Mouse (Mus musculus): ENCODE measurements around the gene Igfbp2. TPM values are rescaled to one million over a fixed set of nuclear protein-coding genes. Genes with fewer than 3 reads are reported as not detected.
A peak's percentile ranks its signal among the peaks of the same experiment; 100 is the strongest.

Igfbp2 gene
- total and polyA plus RNA-seq, 2 experiments from 2014 or later: 10.2 to 140 TPM

DNA sequence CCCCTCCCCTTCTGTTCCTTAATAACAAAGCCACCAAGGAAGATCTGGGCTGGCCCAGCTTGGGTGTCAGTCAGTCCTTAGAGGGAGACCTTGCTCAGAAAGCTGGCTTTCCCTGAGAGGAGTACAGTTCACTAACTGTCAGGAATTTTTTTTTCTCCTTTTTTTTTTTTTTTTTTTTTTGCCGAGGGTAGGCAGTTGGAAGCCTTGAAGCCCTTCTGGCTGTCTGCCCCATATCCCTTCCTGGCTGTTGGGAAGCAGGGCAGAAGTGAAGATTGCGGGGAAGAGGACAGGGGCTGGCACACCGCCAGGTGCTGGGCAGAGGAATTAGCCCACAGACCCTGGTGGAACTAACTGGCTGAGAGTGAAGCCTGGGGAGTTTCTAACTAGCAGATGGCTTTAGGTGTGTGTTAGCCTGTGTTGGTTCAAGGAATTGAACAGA lies 8.4 kb downstream of the Igfbp2 start:
- Histone ChIP-seq H3K27ac (ENCODE audit: low read depth) (no peak overlapping the region), H3K4me2 (ENCODE audit: low read depth, low read length) (no peak overlapping the region), H3K27me3 (ENCODE audit: control insufficient read depth, insufficient read depth, low read length) (0 out of 2 replicates have a peak, but pooled peaks cover 2% of the 10 kb centered on the region), H3K4me1 (ENCODE audit: control insufficient read depth, insufficient read depth) (0 out of 2 replicates have a peak, but pooled peaks cover 4% of the 10 kb centered on the region), H3K36me3 (replicated peaks; ENCODE audit: control insufficient read depth, insufficient read depth, low read length) (no peaks in the 10 kb centered on the region), H3K9me3 (replicated peaks; ENCODE audit: control insufficient read depth, low read length) (no peaks in the 10 kb centered on the region), H3K4me3 (ENCODE audit: low read depth, low read length) (no peak overlapping the region), H3K9ac (replicated peaks; ENCODE audit: low read depth, low read length) (no peak overlapping the region; the same call in 1 of the 2 replicates)
- DNase-seq (ENCODE audit: low spot score) (no peak), ATAC-seq (ENCODE audit: insufficient read depth, low read depth) (no peak)
- TF ChIP-seq CTCF (IDR thresholded peaks at IDR 0.05; ENCODE audit: low read depth) (no peak), EP300 (IDR thresholded peaks at IDR 0.05; ENCODE audit: low read depth) (no peak)
- 24% methylated on average over 3 of the region's 3 CpGs for whole genome bisulfite sequencing

DNA sequence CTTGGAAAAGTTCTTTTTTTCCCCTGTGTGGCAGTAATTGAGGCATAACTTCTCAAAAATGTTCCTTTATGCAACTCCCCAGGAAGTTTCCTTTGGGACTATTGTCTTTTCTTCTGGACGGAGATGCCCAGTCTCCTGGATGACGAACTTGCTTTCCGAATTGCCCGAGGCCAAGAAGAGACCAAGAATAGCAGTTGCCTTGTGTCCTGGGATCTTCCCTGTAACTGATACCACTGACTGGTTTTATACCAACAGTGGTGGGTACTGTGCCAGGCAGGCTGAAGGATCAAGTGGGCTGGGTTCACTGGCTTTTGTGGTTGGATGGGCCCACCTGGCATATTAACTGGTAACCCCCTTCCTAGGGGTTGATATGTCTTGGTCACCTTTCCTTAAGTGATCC lies 9.3 kb downstream of the Igfbp2 start:
- WGBS: 72% methylated on average over 4 of the region's 4 CpGs
- Histone ChIP-seq H3K27me3 (ENCODE audit: control insufficient read depth, insufficient read depth, low read length) (no peaks in the 10 kb centered on the region), H3K36me3 (replicated peaks; ENCODE audit: control insufficient read depth, insufficient read depth, low read length) (no peaks in the 10 kb centered on the region), H3K27ac (ENCODE audit: low read depth) (no peak overlapping the region), H3K9ac (replicated peaks; ENCODE audit: low read depth, low read length) (no peak overlapping the region), H3K4me1 (ENCODE audit: control insufficient read depth, insufficient read depth) (0 out of 2 replicates have a peak, but pooled peaks cover 4% of the 10 kb centered on the region), H3K4me2 (ENCODE audit: low read depth, low read length) (no peak overlapping the region), H3K9me3 (replicated peaks; ENCODE audit: control insufficient read depth, low read length) (no peaks in the 10 kb centered on the region), H3K4me3 (ENCODE audit: low read depth, low read length) (no peak overlapping the region)
- ATAC-seq (ENCODE audit: insufficient read depth, low read depth) (no peak), DNase-seq (ENCODE audit: low spot score) (no peak)
- TF ChIP-seq EP300 (IDR thresholded peaks at IDR 0.05; ENCODE audit: low read depth) (no peak), CTCF (IDR thresholded peaks at IDR 0.05; ENCODE audit: low read depth) (no peak)

GRCm38 (mm10) chr1:72839356-72839755 lies 15.1 kb downstream of the Igfbp2 start:
- ATAC-seq (ENCODE audit: insufficient read depth, low read depth) (peak; percentile 49; the same call in 1 of the 2 replicates), DNase-seq (ENCODE audit: low spot score) (peak; percentile 16)
- no peak overlapping the region for H3K27ac ChIP-seq (ENCODE audit: low read depth)
- H3K36me3 ChIP-seq (replicated peaks; ENCODE audit: control insufficient read depth, insufficient read depth, low read length): no peaks in the 10 kb centered on the region
- no peak overlapping the region for H3K9ac ChIP-seq (replicated peaks; ENCODE audit: low read depth, low read length)
- 37% methylated on average over 8 of the region's 8 CpGs for WGBS
- no peak overlapping the region for H3K4me3 ChIP-seq (ENCODE audit: low read depth, low read length)
- no peak overlapping the region for H3K4me2 ChIP-seq (ENCODE audit: low read depth, low read length)
- TF ChIP-seq EP300 (IDR thresholded peaks at IDR 0.05; ENCODE audit: low read depth): no peak
- no peak for TF ChIP-seq CTCF (IDR thresholded peaks at IDR 0.05; ENCODE audit: low read depth)
- H3K4me1 ChIP-seq (ENCODE audit: control insufficient read depth, insufficient read depth): peaks cover 15% of the 10 kb centered on the region
- H3K27me3 ChIP-seq (ENCODE audit: control insufficient read depth, insufficient read depth, low read length): no peaks in the 10 kb centered on the region
- H3K9me3 ChIP-seq (replicated peaks; ENCODE audit: control insufficient read depth, low read length): no peaks in the 10 kb centered on the region

DNA sequence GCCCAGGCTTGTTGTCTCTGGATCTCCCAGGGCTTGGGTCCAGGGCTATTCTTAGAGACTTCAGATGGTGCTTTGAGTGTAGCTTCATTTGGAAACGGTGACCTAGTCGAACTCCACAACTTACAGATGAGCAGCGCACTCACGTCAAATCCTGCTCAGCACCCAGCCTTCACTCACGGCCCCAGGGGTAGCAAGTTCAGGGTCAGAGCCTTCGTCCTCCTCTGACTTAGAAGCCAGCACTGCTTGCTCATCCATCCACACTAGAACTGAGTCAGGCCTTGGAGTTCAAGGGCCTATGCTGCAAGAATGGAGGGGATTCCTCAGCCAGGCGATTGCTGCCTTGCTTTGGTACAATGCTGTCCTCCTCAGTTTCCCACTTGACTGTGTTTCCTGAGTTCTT lies 15.5 kb downstream of the Igfbp2 start:
- H3K9ac ChIP-seq (replicated peaks; ENCODE audit: low read depth, low read length): no peak overlapping the region
- H3K4me2 ChIP-seq (ENCODE audit: low read depth, low read length): no peak overlapping the region
- H3K36me3 ChIP-seq (replicated peaks; ENCODE audit: control insufficient read depth, insufficient read depth, low read length): no peaks in the 10 kb centered on the region
- no peak overlapping the region for H3K27ac ChIP-seq (ENCODE audit: low read depth)
- H3K4me3 ChIP-seq (ENCODE audit: low read depth, low read length): no peak overlapping the region
- H3K4me1 ChIP-seq (ENCODE audit: control insufficient read depth, insufficient read depth): peaks cover 15% of the 10 kb centered on the region
- ATAC-seq (ENCODE audit: insufficient read depth, low read depth): no peak
- no peak for TF ChIP-seq EP300 (IDR thresholded peaks at IDR 0.05; ENCODE audit: low read depth)
- 52% methylated on average over 7 of the region's 7 CpGs for WGBS
- H3K27me3 ChIP-seq (ENCODE audit: control insufficient read depth, insufficient read depth, low read length): no peaks in the 10 kb centered on the region
- H3K9me3 ChIP-seq (replicated peaks; ENCODE audit: control insufficient read depth, low read length): no peaks in the 10 kb centered on the region
- no peak for DNase-seq (ENCODE audit: low spot score)

- no peak overlapping the region for H3K4me3 ChIP-seq (ENCODE audit: low read depth, low read length)
- no peak overlapping the region for H3K4me2 ChIP-seq (ENCODE audit: low read depth, low read length)
- peaks cover 15% of the 10 kb centered on the region for H3K4me1 ChIP-seq (ENCODE audit: control insufficient read depth, insufficient read depth)
- H3K9me3 ChIP-seq (replicated peaks; ENCODE audit: control insufficient read depth, low read length): no peaks in the 10 kb centered on the region
- WGBS: 66% methylated on average over 18 of the region's 18 CpGs
- DNase-seq (ENCODE audit: low spot score) (no peak), ATAC-seq (ENCODE audit: insufficient read depth, low read depth) (no peak)
- no peaks in the 10 kb centered on the region for H3K27me3 ChIP-seq (ENCODE audit: control insufficient read depth, insufficient read depth, low read length)
- no peak overlapping the region for H3K9ac ChIP-seq (replicated peaks; ENCODE audit: low read depth, low read length)
- TF ChIP-seq CTCF (IDR thresholded peaks at IDR 0.05; ENCODE audit: low read depth): no peak
- no peak for TF ChIP-seq EP300 (IDR thresholded peaks at IDR 0.05; ENCODE audit: low read depth)
- H3K36me3 ChIP-seq (replicated peaks; ENCODE audit: control insufficient read depth, insufficient read depth, low read length): no peaks in the 10 kb centered on the region
- no peak overlapping the region for H3K27ac ChIP-seq (ENCODE audit: low read depth)
These were observed 18.6 kb downstream of the Igfbp2 start for GRCm38 (mm10) chr1:72842666-72843459.
